Mouse (Mus musculus) ES-E14 (cell line): Measurements from ENCODE around the gene Tmem39b.

Experiments
- HCFC1 ChIP-seq: IDR thresholded peaks from 2 replicates; pipeline ENCODE4 v1.6.1; 2012; ENCODE audit warnings: low read length, inconsistent platforms, borderline replicate concordance; ENCODE audit not compliant: insufficient read depth
- ZC3H11A ChIP-seq: IDR thresholded peaks from 2 replicates; pipeline ENCODE4 v1.6.1; 2012; ENCODE audit warnings: low read depth, mild to moderate bottlenecking, inconsistent platforms, low read length, borderline replicate concordance

GRCm38 (mm10) chr4:129709486-129710129 is 13.0 kb upstream of the Tmem39b start:
- TF ChIP-seq ZC3H11A = no peak
- no peak for TF ChIP-seq HCFC1
